Mouse (Mus musculus): ENCODE measurements at regions not wholly inside any gene's neighbourhood (a gene's known extent, or its start where the extent isn't known, plus 50 kb on each side); places are given as distances from the start of the nearest gene placed in this dataset.
A peak's percentile ranks its signal among the peaks of the same experiment; 100 is the strongest.

DNA sequence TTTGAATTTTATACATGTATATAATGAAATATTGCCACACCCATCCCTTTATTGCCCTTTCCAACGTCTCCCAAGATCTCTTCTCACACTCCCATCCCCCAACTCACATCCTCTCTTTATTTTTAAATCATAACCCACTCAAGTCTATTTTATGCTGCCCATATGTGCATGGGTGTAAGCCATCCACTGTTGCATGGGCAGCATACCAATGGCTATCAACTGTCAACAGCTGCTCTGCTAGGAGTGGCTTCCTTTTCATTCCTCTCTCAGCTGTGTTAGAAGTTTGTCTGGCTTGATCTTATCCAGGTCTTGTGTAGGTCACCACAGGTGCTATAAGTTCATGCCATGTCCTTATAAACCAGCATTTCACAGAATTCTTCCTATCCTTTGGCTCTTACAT is 409.2 kb upstream of the Klf4 start:
- DNase-seq (ENCODE audit: low spot score in 2 of 2), result no peak

- DNase-seq (ENCODE audit: low spot score in 2 of 2), result no peak
Observed at GRCm38 (mm10) chr4:55938383-55938782, 406.1 kb upstream of the Klf4 start.

DNA sequence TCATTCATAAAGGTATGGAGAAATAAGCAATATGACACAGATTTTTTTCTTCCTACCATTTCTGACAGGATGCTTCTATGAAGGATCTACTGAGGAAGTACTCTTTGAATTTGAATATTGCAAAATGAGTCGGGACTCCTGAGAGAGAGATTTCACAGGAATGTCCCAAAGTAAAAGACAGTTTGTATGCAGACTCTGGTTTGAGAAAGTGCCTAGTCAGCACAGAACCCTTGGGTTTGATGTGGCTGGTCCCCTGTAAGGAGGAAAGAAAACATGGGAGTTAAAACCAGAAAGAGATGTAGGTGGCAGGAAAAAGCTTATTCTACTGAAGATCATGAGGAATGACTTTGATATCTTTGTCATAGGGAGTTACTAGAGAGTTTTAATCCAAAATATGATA is 405.6 kb upstream of the Klf4 start:
- no peak for DNase-seq (ENCODE audit: low spot score in 2 of 2)

GRCm38 (mm10) chr4:55929141-55929782 is 397.0 kb upstream of the Klf4 start:
- peak in 1 of 2 experiments; percentile 10 for DNase-seq (ENCODE audit: low spot score in 2 of 2)

DNA sequence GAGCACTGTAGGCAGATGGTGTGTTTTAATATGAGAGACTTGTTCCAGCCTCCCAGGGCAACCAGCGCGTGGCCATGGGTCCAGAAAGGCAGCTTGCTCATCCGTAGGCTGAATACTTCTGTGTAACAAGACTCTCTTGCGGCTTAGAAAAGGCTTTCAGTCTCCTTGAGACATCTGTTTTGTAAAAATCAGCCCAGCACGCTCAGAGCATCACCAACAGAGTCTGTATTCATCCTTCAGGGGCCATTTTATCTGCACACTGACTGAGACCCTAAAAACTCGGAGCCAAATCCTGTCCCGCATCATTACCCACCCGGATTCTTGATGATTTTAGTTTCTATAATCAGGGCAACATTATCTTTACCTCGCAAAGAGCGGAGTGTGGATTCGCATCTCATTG is 396.4 kb upstream of the Klf4 start:
- DNase-seq (ENCODE audit: low spot score in 2 of 2), result peak in 1 of 2 experiments; percentile 3

GRCm38 (mm10) chr4:55928196-55928595 is 395.9 kb upstream of the Klf4 start:
- no peak for DNase-seq (ENCODE audit: low spot score in 2 of 2)

DNA sequence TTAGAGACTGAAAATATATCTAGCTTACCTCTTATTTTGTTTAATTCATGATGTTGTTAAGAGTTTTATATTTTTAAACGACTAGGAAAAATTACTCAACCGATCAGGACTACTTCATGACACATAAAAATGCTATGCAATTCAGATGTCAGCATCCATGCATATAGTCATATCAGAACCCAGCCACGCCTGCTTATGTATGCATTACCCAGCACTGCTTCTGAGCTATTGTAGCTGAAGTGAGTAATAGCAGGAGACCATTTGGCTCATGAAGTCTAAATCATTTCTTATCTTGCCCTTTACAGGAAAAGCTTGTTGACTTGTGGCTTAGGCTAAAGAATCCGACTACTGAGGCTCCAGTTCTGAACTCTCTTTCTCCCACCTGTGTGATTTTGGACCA is 395.1 kb upstream of the Klf4 start:
- no peak for DNase-seq (ENCODE audit: low spot score in 2 of 2)

DNA sequence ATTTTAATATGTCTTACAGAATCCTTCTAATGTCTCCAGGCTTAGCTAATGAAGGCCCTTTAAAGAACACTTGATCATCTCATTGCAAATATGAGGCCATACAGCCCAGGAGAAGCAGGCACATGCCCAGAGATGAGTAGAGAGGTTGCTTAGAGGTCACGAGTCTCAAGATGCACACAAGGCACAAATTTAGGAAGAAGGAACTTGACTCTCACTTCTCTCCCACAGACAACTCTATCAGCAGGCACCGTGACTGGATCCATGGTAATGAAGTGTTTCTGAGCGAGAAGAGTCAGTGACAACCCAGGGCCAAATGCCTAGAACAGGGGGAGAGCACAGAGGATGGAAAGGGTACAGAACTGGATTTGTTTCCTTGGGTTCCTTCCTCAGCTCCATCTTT is 392.7 kb upstream of the Klf4 start:
- no peak for DNase-seq (ENCODE audit: low spot score in 2 of 2)

DNA sequence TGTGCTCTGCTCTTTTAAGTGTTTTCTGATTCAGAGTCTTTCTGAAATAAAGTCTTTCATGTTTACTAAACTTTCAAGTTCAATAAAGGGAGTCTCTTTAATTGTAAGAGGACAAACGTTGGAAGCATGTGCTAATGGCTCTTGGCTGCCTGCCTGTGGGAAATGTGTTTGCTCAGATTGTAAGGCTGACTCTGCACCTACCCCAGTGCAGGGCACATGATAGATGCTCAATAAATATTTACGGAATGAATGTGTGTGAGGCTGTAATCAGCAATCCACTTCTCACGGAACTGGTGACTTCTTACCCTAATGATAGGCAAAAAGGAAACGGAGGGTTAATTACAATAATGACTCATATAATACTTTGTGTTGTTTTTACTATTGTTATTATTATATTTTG is 389.0 kb upstream of the Klf4 start:
- no peak for DNase-seq (ENCODE audit: low spot score in 2 of 2)

DNA sequence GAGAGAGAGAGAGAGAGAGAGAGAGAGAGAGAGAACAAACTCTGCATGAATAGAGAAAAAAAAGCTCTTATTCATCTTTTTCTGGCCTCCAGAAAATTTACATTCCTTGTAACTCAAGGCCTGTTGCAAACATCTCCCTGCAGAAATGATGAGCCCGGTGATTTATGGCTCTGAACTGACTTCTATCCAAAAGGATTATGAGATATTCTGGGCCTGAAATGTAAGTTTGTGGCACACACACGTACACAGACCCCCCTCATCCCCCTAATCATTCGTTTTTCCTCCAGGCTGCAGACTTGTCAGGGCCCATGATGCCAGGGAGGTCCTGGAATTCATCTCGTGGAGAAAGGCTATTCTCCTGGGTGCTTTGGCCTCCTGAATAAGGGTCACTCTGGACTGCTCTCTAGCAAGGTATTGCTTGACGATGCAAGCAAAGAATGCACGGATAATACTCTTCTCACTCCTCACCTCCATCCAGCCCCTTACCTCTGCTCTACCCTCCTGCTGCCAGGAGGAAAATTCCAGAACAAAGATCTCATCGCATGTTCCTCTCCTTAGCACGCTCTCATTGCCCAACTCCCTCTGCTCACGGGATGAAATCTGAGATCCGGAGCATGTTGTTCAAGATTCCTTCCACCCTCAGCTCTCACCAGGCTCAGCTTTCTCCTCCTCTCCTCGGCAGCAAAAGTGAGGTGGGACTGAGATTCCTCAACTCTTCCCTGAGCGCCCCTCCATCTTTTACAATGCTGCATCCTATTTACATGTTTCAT is 362.0 kb upstream of the Klf4 start:
- no peak for DNase-seq (ENCODE audit: low spot score in 2 of 2)

GRCm38 (mm10) chr4:55891656-55892055 is 359.4 kb upstream of the Klf4 start:
- no peak for DNase-seq (ENCODE audit: low spot score in 2 of 2)

DNA sequence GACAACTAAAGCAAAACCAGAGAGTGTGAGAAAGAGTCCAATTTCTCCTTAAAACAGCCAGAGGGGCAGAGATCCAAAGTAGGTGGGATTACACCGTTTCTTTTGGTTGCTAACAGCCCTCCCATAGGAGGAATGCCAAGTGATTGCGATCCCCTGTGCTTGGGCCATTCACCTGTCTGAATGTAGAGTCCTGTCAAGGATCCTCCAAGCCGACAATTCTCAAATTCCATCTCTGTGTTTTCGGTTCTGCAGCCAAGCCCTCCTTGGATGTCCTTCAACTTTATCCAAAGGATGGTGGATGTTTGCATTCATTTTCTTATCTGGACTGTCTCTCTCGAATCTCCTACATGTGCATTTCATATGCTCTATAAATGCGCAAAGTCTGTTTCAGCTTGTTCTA is 355.3 kb upstream of the Klf4 start:
- no peak for DNase-seq (ENCODE audit: low spot score in 2 of 2)

DNA sequence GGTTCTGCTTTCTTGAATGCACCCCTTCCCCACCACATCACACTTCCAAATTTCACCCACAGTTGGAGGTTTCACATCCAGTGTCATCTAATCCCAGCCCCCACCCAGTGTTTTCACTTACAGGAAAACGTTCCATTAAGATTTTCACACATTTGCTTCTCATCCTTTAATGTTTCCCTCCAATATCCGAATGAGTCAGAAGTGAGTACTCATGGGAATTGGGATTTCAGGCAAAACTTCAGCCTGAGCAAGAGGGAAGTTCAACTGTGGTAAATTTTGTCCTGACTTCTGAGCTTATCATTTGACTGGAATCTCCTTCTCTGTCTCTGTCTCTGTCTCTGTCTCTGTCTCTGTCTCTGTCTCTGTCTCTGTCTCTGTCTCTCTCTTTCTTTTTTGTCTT is 350.3 kb upstream of the Klf4 start:
- DNase-seq (ENCODE audit: low spot score in 2 of 2), result no peak

DNA sequence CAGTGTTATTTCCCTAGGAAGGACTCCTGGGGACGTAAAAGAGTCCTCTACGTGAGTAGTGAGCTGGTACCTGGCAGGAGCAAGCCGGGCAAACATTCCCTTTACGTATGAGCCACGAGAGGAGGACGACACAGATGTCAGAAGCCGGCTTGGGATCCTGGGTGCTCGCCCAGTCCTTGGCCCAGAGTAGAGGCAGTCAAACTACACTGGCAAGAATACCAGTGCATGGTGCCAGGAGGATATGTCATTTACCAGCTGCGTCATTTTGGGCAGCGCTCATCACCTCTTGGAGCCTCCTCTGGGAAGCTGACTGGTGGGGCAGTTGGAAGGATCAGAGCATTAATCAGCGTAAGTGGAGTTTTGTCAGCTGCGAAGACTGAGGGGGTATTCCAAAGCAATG is 343.0 kb upstream of the Klf4 start:
- peak; percentile 2 to 9 for DNase-seq (ENCODE audit: low spot score in 2 of 2)

GRCm38 (mm10) chr4:55874875-55875274 is 342.6 kb upstream of the Klf4 start:
- DNase-seq (ENCODE audit: low spot score in 2 of 2), result no peak

DNA sequence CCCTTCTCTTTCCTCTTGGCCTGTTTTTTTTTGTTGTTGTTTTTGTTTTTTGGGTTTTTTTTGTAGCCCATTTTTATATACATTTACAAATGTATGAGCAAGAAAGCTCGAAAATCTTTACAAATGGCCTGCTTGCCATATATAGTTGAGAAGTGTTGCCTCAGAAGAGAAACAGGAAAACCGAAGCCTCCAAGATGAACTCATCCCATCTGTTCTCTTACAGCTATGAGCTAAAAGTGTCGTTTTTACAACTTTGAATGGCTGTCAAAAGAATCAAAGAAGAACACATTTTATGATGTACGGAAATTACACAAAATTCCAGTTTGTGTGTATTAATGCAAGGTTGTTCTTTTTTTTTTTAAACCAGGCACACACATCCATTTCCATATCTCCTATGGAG is 342.0 kb upstream of the Klf4 start:
- no peak for DNase-seq (ENCODE audit: low spot score in 2 of 2)

GRCm38 (mm10) chr4:55860055-55860454 is 327.8 kb upstream of the Klf4 start:
- DNase-seq (ENCODE audit: low spot score in 2 of 2), result no peak

GRCm38 (mm10) chr4:55859211-55859761 is 327.0 kb upstream of the Klf4 start:
- DNase-seq (ENCODE audit: low spot score in 2 of 2), result no peak

- DNase-seq (ENCODE audit: low spot score in 2 of 2), result no peak
Observed at GRCm38 (mm10) chr4:55851430-55851829, 319.2 kb upstream of the Klf4 start.

- DNase-seq (ENCODE audit: low spot score in 2 of 2), result no peak
Observed at GRCm38 (mm10) chr4:55851027-55851426, 318.8 kb upstream of the Klf4 start.

GRCm38 (mm10) chr4:55843727-55844401 is 311.6 kb upstream of the Klf4 start:
- DNase-seq (ENCODE audit: low spot score in 2 of 2), result no peak

DNA sequence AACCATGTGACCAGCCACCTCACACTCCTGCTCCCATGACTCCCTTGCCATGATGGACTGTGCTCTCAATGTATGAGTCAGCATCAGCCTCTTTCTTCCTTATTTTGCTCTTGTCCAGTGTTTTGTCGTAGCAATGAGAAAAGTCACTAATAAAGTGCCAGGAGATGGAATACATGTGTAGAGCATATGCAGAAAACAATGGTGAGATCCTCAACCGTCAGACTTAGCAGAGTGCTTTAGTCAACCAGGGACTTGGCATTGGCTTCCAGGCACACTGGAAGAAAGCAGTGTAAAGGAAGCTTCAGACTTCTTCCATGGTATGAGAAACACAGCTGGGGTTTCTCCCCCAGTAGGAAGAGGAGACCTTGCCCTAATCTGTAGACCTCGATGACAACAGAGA is 306.3 kb upstream of the Klf4 start:
- no peak for DNase-seq (ENCODE audit: low spot score in 2 of 2)
